ENCODE assay signal across 12 mouse cellular contexts in genomic region chr8:83576921-83577320, GRCm38 (mm10). TPM values are rescaled to one million over a fixed set of nuclear protein-coding genes. Genes with fewer than 3 reads are reported as not detected.
DNase-seq lines count a peak whose midpoint lies in the region; ATAC-seq and TF ChIP-seq lines count a peak whose summit lies in the region.
"Had no signal": no experiment of that assay in that cellular context is flagged by ENCODE, and none has a peak within 500 bp of the region (broad histone marks: within the 10 kb centered on the region; RNA-seq: fewer than 3 reads in every experiment).

No protein-coding gene starts in this region.

- no peaks in the 10 kb centered on the region for H3K27me3 ChIP-seq in heart, embryonic 10.5 days (ENCODE audit: insufficient read depth, poor library complexity, severe bottlenecking)
- H3K27me3 ChIP-seq in hindbrain, postnatal 0 days (ENCODE audit: insufficient read depth, low read length), result no peaks in the 10 kb centered on the region
- H3K27me3 ChIP-seq: megakaryocyte, embryonic 14.5 days had no signal

- H3K36me3 ChIP-seq in heart, embryonic 10.5 days, result peaks cover 41% of the 10 kb centered on the region
- peaks cover 15% of the 10 kb centered on the region for H3K36me3 ChIP-seq in hindbrain, postnatal 0 days (ENCODE audit: insufficient read depth, low read length)

- no peak overlapping the region for H3K4me2 ChIP-seq in hindbrain, postnatal 0 days (ENCODE audit: low read depth, low read length)

- 56% methylated on average over 4 of the region's 4 CpGs for WGBS in heart, embryonic 10.5 days
- 75% methylated on average over 4 of the region's 4 CpGs for WGBS in hindbrain, postnatal 0 days

- peak overlapping the region; percentile 36 for H3K4me3 ChIP-seq in heart, embryonic 10.5 days
- no peak overlapping the region for H3K4me3 ChIP-seq in hindbrain, postnatal 0 days (ENCODE audit: low read length)
- H3K4me3 ChIP-seq: megakaryocyte, embryonic 14.5 days had no signal

- H3K4me1 ChIP-seq in heart, embryonic 10.5 days, result peaks cover 86% of the 10 kb centered on the region
- H3K4me1 ChIP-seq in hindbrain, postnatal 0 days (ENCODE audit: insufficient read depth, low read length), result peaks cover 23% of the 10 kb centered on the region

- peak overlapping the region; percentile 93 for H3K27ac ChIP-seq in heart, embryonic 10.5 days
- peak overlapping the region; percentile 45; the same call in 1 of the 2 replicates for H3K27ac ChIP-seq in hindbrain, postnatal 0 days

- no peak for DNase-seq in heart, embryonic 10.5 days (ENCODE audit: low spot score)
- DNase-seq in heart, postnatal 4 days, result no peak
- peak; percentile 3 for DNase-seq in right cerebral cortex, postnatal 14 days
- DNase-seq in right cerebral cortex, postnatal 36 days (ENCODE audit: low spot score in 2 of 2), result no peak
- DNase-seq in hindbrain, postnatal 0 days (ENCODE audit: low spot score), result no peak
- DNase-seq in urinary bladder, postnatal 36 days (ENCODE audit: low spot score in 2 of 2), result no peak
- no peak for DNase-seq in adrenal gland, adult 8-10 months
- no peak for DNase-seq in ovary, postnatal 36 days (ENCODE audit: low spot score)
- DNase-seq: retina, postnatal 1 day had no signal

- TF ChIP-seq CTCF in hindbrain, postnatal 0 days (IDR thresholded peaks at IDR 0.05; ENCODE audit: low read depth), result no peak

- H3K9me3 ChIP-seq in heart, embryonic 10.5 days, result no peaks in the 10 kb centered on the region
- H3K9me3 ChIP-seq in hindbrain, postnatal 0 days (ENCODE audit: low read length), result no peaks in the 10 kb centered on the region
- H3K9me3 ChIP-seq: megakaryocyte, embryonic 14.5 days had no signal

- H3K9ac ChIP-seq in hindbrain, postnatal 0 days (replicated peaks; ENCODE audit: low read length), result no peak overlapping the region

- no peak for ATAC-seq in hindbrain, postnatal 0 days
- ATAC-seq: forebrain, embryonic 14.5 days had no signal

RNA-seq across cellular contexts. Expression of gene Ndufb7, which starts 10.4 kb away (rescaled TPM):
- 479 and 560 TPM in 2 replicates for polyA plus RNA-seq in heart, embryonic 10.5 days (2016; fragmentation: Nextera tagmentation; extraction: Ambion mirVana)
- total RNA-seq in heart, postnatal 4 days (2021), result 100 to 1,000 TPM; 517 to 525 TPM
- 124 and 186 TPM in 2 replicates for total RNA-seq in hindbrain, postnatal 0 days (2014; rRNA removed)
- 436 and 442 TPM in 2 replicates for polyA plus RNA-seq in hindbrain, postnatal 0 days (2015; fragmentation: Nextera tagmentation; extraction: Ambion mirVana)
- 100 to 1,000 TPM; 160 to 240 (median 171) TPM for total RNA-seq in adrenal gland, adult 8-10 months (2022)

RNA-seq across cellular contexts. Expression of gene Tecr, which starts 30.9 kb away (rescaled TPM):
- 568 and 608 TPM in 2 replicates for polyA plus RNA-seq in heart, embryonic 10.5 days (2016; fragmentation: Nextera tagmentation; extraction: Ambion mirVana)
- 100 to 1,000 TPM; 162 to 169 TPM for total RNA-seq in heart, postnatal 4 days (2021)
- total RNA-seq in hindbrain, postnatal 0 days (2014; rRNA removed), result 1,283 and 1,409 TPM in 2 replicates
- polyA plus RNA-seq in hindbrain, postnatal 0 days (2015; fragmentation: Nextera tagmentation; extraction: Ambion mirVana), result 1,550 and 1,625 TPM in 2 replicates
- total RNA-seq in adrenal gland, adult 8-10 months (2022), result 100 to 1,000 TPM; 432 to 499 (median 449) TPM

RNA-seq across cellular contexts. Expression of gene Dnajb1, which starts 31.1 kb away (rescaled TPM):
- polyA plus RNA-seq in heart, embryonic 10.5 days (2016; fragmentation: Nextera tagmentation; extraction: Ambion mirVana), result 51.9 and 71.5 TPM in 2 replicates
- total RNA-seq in heart, postnatal 4 days (2021), result 10 to 100 TPM; 21.3 to 22.8 TPM
- total RNA-seq in hindbrain, postnatal 0 days (2014; rRNA removed), result 35.3 and 42.7 TPM in 2 replicates
- 60.1 and 65.0 TPM in 2 replicates for polyA plus RNA-seq in hindbrain, postnatal 0 days (2015; fragmentation: Nextera tagmentation; extraction: Ambion mirVana)
- 10 to 100 TPM; 25.6 to 40.4 (median 25.8) TPM for total RNA-seq in adrenal gland, adult 8-10 months (2022)

RNA-seq across cellular contexts. Expression of gene Olfr370, which starts 41.3 kb away (rescaled TPM):
- polyA plus RNA-seq in heart, embryonic 10.5 days (2016; fragmentation: Nextera tagmentation; extraction: Ambion mirVana), result not detected in 2 replicates
- not detected for total RNA-seq in heart, postnatal 4 days (2021)
- 0.05 TPM in 1 of 2 replicates, not detected in the other for total RNA-seq in hindbrain, postnatal 0 days (2014; rRNA removed)
- polyA plus RNA-seq in hindbrain, postnatal 0 days (2015; fragmentation: Nextera tagmentation; extraction: Ambion mirVana), result 0.08 TPM in 1 of 2 replicates, not detected in the other
- total RNA-seq in adrenal gland, adult 8-10 months (2022), result not detected
- total RNA-seq: layer of hippocampus, adult 8-10 months had no signal
- polyA plus RNA-seq: forebrain, embryonic 14.5 days had no signal
